Mouse (Mus musculus): ENCODE measurements around the gene Tab2. TPM values are rescaled to one million over a fixed set of nuclear protein-coding genes. Genes with fewer than 3 reads are reported as not detected.

Gene Tab2
- 34.0 TPM for polyA plus RNA-seq (2012; fragmentation: generic; extraction: Trizol)

DNA sequence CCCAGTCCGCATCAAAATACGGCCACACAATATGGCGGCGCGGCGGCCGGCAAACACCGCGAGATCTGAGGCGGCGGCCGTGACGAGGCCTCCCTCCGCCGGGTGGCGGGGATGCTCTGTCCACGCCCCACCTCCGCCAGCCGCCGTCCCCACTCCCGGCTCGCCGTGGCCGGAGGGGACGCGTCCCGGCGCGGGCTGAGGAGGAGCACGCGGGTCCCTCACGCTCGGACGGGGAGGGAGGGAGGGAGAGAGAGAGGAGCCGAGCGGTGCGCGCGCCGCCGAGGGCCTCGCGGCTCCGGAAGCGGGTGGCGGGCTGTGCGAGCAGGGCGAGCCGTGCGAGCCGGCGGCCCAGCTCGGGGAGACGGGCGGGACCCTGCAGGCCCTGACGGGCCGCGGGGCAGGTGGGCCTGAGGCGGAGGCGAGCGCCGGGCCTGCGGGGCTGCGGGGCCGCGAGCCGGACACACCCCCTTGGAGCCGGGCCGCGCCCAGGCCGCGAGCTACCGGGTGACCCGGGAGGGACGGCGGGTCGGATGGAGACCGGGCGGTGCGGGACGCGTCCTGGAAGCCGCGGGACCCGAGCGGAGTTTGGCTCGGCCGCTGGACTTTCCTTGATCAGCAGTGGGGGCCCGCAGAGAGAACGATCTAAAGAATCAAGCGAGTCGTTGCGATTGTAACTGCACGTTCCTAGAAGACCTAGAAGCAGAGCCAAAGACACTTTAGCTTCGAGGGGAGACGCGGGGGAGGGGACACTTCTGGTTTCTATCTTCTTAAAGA is at the start of gene Tab2:
TSS of gene Tab2 (minus strand) at position 3 of the 774 bp plus-strand sequence.
- Histone ChIP-seq H3K79me2 (ENCODE audit: control insufficient read depth, insufficient read depth) (peaks cover 46% of the 10 kb centered on the region), H3K36me3 (ENCODE audit: control insufficient read depth, insufficient read depth) (no peaks in the 10 kb centered on the region), H3ac (ENCODE audit: control insufficient read depth, insufficient read length) (peak within 1 kb of the TSS; percentile 95), H3K4me3 (peak within 1 kb of the TSS; percentile 70), H3K4me2 (ENCODE audit: low read depth) (peak within 1 kb of the TSS; percentile 87), H3K27me3 (ENCODE audit: control insufficient read depth, insufficient read depth, insufficient read length) (no peaks in the 10 kb centered on the region)
- peak in 1 of 3 experiments; percentile 4 for TF ChIP-seq MYOG (IDR thresholded peaks at IDR 0.05; ENCODE audit: control insufficient read depth in 1 of 3, insufficient read depth in 1 of 3, insufficient read length in 2 of 3, low read depth in 2 of 3)
- peak; percentile 79 for TF ChIP-seq POLR2AphosphoS2 (IDR thresholded peaks at IDR 0.05; ENCODE audit: insufficient read length, low read depth)
- no peak for TF ChIP-seq SRF (IDR thresholded peaks at IDR 0.05; ENCODE audit: control insufficient read depth, insufficient read length, low read depth)
- TF ChIP-seq MYOD1 (IDR thresholded peaks at IDR 0.05; ENCODE audit: control insufficient read depth in 1 of 3, insufficient read length in 2 of 3, low read depth in 2 of 3) = peak in 1 of 3 experiments; percentile 2
- peak; percentile 67 for TF ChIP-seq POLR2A (IDR thresholded peaks at IDR 0.05; ENCODE audit: insufficient read length, low read depth)

DNA sequence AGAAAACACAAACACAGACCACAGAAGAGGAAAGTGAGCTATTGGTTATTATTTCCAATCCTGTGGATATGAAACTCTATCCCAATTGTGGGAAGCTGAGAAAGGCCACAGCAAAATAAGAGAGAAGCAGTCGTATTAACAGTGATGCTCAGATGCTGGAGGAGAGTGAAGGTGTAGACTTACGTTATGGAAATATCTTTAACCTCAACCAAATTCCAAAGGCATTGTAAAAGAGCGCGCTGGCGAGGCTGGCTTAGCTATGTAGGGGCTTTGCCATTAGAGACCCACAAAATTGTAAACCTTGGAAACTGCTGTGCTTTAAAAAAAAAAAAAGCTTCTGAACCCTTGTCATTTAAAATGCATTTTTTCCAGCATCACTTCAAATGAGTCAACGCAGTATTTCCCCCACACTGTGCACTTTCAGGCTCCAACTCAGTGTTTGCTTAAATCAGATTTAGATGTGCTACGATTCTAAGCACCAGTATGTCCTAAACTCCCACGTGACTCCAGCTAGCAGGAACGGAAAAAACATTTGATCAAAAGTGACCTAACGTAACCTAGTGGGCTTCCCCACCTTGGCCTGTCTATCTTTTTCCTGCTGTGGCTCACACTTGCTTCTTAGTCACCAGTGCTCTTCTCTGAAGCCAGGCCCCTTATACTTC is 36.4 kb upstream of the Tab2 start:
- Histone ChIP-seq H3K79me2 (ENCODE audit: control insufficient read depth, insufficient read depth) (no peaks in the 10 kb centered on the region), H3ac (ENCODE audit: control insufficient read depth, insufficient read length) (no peak overlapping the region), H3K27me3 (ENCODE audit: control insufficient read depth, insufficient read depth, insufficient read length) (peaks cover 5% of the 10 kb centered on the region), H3K4me3 (no peak overlapping the region), H3K4me2 (ENCODE audit: low read depth) (no peak overlapping the region), H3K36me3 (ENCODE audit: control insufficient read depth, insufficient read depth) (no peaks in the 10 kb centered on the region)
- TF ChIP-seq POLR2A (IDR thresholded peaks at IDR 0.05; ENCODE audit: insufficient read length, low read depth) (no peak), SRF (IDR thresholded peaks at IDR 0.05; ENCODE audit: control insufficient read depth, insufficient read length, low read depth) (no peak), TCF12 (IDR thresholded peaks at IDR 0.05; ENCODE audit: insufficient read depth, poor library complexity, severe bottlenecking) (no peak), REST (IDR thresholded peaks at IDR 0.05; ENCODE audit: insufficient read depth, insufficient read length) (no peak), TCF3 (IDR thresholded peaks at IDR 0.05; ENCODE audit: insufficient read length, low read depth) (no peak), MYOD1 (IDR thresholded peaks at IDR 0.05; ENCODE audit: control insufficient read depth in 1 of 3, insufficient read length in 2 of 3, low read depth in 2 of 3) (no peak), USF1 (IDR thresholded peaks at IDR 0.05; ENCODE audit: low read depth) (no peak), POLR2AphosphoS2 (IDR thresholded peaks at IDR 0.05; ENCODE audit: insufficient read length, low read depth) (no peak), CEBPB (IDR thresholded peaks at IDR 0.05; ENCODE audit: insufficient read depth, poor library complexity, severe bottlenecking) (no peak), MYOG (IDR thresholded peaks at IDR 0.05; ENCODE audit: control insufficient read depth in 1 of 3, insufficient read depth in 1 of 3, insufficient read length in 2 of 3, low read depth in 2 of 3) (no peak), E2F4 (IDR thresholded peaks at IDR 0.05; ENCODE audit: insufficient read depth) (no peak), MAX (IDR thresholded peaks at IDR 0.05; ENCODE audit: low read depth) (no peak)

DNA sequence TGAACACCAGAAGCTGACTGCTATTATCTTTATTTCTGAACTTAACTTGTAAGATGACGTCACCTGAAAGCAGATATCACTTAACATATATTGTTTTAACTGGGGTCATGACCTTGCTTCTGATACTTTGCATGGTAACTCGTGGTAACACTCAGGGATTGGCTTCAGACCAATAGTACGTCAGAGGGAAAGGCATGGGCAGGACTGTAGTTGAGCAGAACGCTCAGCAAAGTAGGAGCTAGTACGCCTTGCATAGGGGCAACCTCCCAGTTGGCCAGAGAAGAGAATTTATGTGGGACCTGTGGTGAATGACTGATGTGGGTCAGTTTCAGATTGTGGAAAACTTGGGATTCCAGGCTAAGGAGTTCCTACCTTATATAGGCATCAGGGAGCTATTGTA is 35.6 kb upstream of the Tab2 start:
- peaks cover 5% of the 10 kb centered on the region for H3K27me3 ChIP-seq (ENCODE audit: control insufficient read depth, insufficient read depth, insufficient read length)
- H3K36me3 ChIP-seq (ENCODE audit: control insufficient read depth, insufficient read depth) = no peaks in the 10 kb centered on the region
- TF ChIP-seq REST (IDR thresholded peaks at IDR 0.05; ENCODE audit: insufficient read depth, insufficient read length) = no peak
- no peak overlapping the region for H3K4me2 ChIP-seq (ENCODE audit: low read depth)
- H3K4me3 ChIP-seq = no peak overlapping the region
- no peaks in the 10 kb centered on the region for H3K79me2 ChIP-seq (ENCODE audit: control insufficient read depth, insufficient read depth)
- no peak overlapping the region for H3ac ChIP-seq (ENCODE audit: control insufficient read depth, insufficient read length)

DNA sequence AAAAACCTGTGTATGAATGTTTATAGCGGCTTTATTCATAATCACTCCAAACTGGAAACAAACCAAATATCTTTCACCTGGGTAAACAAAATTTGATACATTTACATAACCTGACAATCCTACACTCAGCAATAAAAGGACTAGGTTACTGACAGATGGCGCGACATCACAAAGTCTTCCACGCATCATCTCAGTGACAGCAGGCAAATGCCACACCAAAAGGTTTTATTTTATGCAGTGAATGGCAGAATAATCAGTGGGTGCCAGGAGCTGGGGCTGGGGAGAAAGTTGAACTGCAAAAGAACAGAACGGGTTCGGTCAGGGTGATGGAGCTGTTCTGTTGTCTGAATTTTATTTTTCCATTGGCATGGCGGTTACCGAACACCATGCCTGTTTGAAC is 31.5 kb upstream of the Tab2 start:
- Histone ChIP-seq H3K27me3 (ENCODE audit: control insufficient read depth, insufficient read depth, insufficient read length) (peaks cover 6% of the 10 kb centered on the region), H3K36me3 (ENCODE audit: control insufficient read depth, insufficient read depth) (no peaks in the 10 kb centered on the region), H3K4me2 (ENCODE audit: low read depth) (no peak overlapping the region), H3ac (ENCODE audit: control insufficient read depth, insufficient read length) (no peak overlapping the region), H3K79me2 (ENCODE audit: control insufficient read depth, insufficient read depth) (no peaks in the 10 kb centered on the region), H3K4me3 (no peak overlapping the region)
- TF ChIP-seq CEBPB (IDR thresholded peaks at IDR 0.05; ENCODE audit: insufficient read depth, poor library complexity, severe bottlenecking) (no peak), REST (IDR thresholded peaks at IDR 0.05; ENCODE audit: insufficient read depth, insufficient read length) (no peak), TCF3 (IDR thresholded peaks at IDR 0.05; ENCODE audit: insufficient read length, low read depth) (no peak), USF1 (IDR thresholded peaks at IDR 0.05; ENCODE audit: low read depth) (no peak), TCF12 (IDR thresholded peaks at IDR 0.05; ENCODE audit: insufficient read depth, poor library complexity, severe bottlenecking) (no peak), MYOD1 (IDR thresholded peaks at IDR 0.05; ENCODE audit: control insufficient read depth in 1 of 3, insufficient read length in 2 of 3, low read depth in 2 of 3) (no peak), MYOG (IDR thresholded peaks at IDR 0.05; ENCODE audit: control insufficient read depth in 1 of 3, insufficient read depth in 1 of 3, insufficient read length in 2 of 3, low read depth in 2 of 3) (no peak), POLR2A (IDR thresholded peaks at IDR 0.05; ENCODE audit: insufficient read length, low read depth) (no peak), POLR2AphosphoS2 (IDR thresholded peaks at IDR 0.05; ENCODE audit: insufficient read length, low read depth) (no peak), E2F4 (IDR thresholded peaks at IDR 0.05; ENCODE audit: insufficient read depth) (no peak), MAX (IDR thresholded peaks at IDR 0.05; ENCODE audit: low read depth) (no peak), SRF (IDR thresholded peaks at IDR 0.05; ENCODE audit: control insufficient read depth, insufficient read length, low read depth) (no peak)

DNA sequence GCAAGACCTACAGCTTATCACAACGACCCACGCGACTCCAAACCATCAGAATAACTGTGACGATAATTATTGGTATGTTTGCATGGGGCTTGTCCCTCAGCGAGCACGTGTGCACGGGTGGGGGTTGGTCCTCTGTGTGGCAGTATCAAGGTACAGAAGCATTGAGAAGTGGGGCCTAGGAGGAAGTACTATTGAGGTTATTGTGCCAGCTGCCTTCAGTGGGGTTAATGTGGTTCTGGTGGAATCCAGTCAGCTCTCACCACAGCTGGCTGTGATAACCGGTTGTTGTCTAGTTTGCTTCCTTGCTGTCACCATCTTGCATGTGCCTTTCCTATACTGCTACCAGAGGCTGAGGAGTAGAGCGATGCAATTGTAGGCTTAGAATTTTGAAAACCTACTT is 20.4 kb upstream of the Tab2 start:
- H3ac ChIP-seq (ENCODE audit: control insufficient read depth, insufficient read length) = no peak overlapping the region
- no peak overlapping the region for H3K4me2 ChIP-seq (ENCODE audit: low read depth)
- H3K79me2 ChIP-seq (ENCODE audit: control insufficient read depth, insufficient read depth) = no peaks in the 10 kb centered on the region
- H3K27me3 ChIP-seq (ENCODE audit: control insufficient read depth, insufficient read depth, insufficient read length) = no peaks in the 10 kb centered on the region
- H3K36me3 ChIP-seq (ENCODE audit: control insufficient read depth, insufficient read depth) = no peaks in the 10 kb centered on the region
- TF ChIP-seq SRF (IDR thresholded peaks at IDR 0.05; ENCODE audit: control insufficient read depth, insufficient read length, low read depth) = no peak
- TF ChIP-seq CEBPB (IDR thresholded peaks at IDR 0.05; ENCODE audit: insufficient read depth, poor library complexity, severe bottlenecking) = no peak
- no peak for TF ChIP-seq E2F4 (IDR thresholded peaks at IDR 0.05; ENCODE audit: insufficient read depth)
- no peak for TF ChIP-seq TCF12 (IDR thresholded peaks at IDR 0.05; ENCODE audit: insufficient read depth, poor library complexity, severe bottlenecking)
- no peak overlapping the region for H3K4me3 ChIP-seq
